Mouse (Mus musculus) spleen, adult 2 months (tissue): ENCODE results near the gene Foxp4.

Source experiments
- CTCF ChIP-seq: fragments of 200-500 bp; IDR thresholded peaks from 2 replicates; pipeline ENCODE4 v1.5.1; 2011; ENCODE audit warnings: mild to moderate bottlenecking, inconsistent platforms; ENCODE audit not compliant: insufficient read depth, insufficient read length, insufficient replicate concordance; ENCODE audit errors: extremely low read depth
- POLR2A ChIP-seq: fragments of 200-500 bp; IDR thresholded peaks from 2 replicates; pipeline ENCODE4 v1.6.1; 2011; ENCODE audit warnings: low read depth, low read length, inconsistent platforms

GRCm38 (mm10) chr17:47831161-47831560 is 93.3 kb downstream of the Foxp4 start:
- TF ChIP-seq POLR2A = no peak
- TF ChIP-seq CTCF = no peak
